Mouse (Mus musculus): ENCODE measurements around the gene Dcaf5. TPM values are rescaled to one million over a fixed set of nuclear protein-coding genes. Genes with fewer than 3 reads are reported as not detected.
"Not testable (repeated sequence)": the region's sequence is repeated elsewhere in the genome, so short reads cannot be mapped to it uniquely, and the experiment has no call there.

Gene Dcaf5
- polyA plus RNA-seq, 1 experiment from 2014 or later, result 12.5 TPM

- H3K36me3 ChIP-seq (ENCODE audit: control insufficient read depth, insufficient read depth, low read length); H3K27me3 ChIP-seq (ENCODE audit: control insufficient read depth, insufficient read depth, low read length); ATAC-seq (replicated peaks; ENCODE audit: low FRiP score); H3K4me1 ChIP-seq (replicated peaks; ENCODE audit: control insufficient read depth, insufficient read depth, low read length); DNase-seq (ENCODE audit: low spot score); H3K9me3 ChIP-seq (ENCODE audit: control insufficient read depth, low read length): not testable (repeated sequence)
- Histone ChIP-seq H3K4me2 (ENCODE audit: low read depth, low read length, severe bottlenecking) (peak overlapping the region; percentile 87), H3K4me3 (ENCODE audit: low read depth, low read length) (peak overlapping the region; percentile 90), H3K27ac (ENCODE audit: low read depth, low read length) (0 out of 2 replicates have a peak overlapping the region, but pooled peaks have one; percentile 14), H3K9ac (ENCODE audit: low read length) (peak overlapping the region; percentile 88)
- 5% methylated on average over 10 of the region's 10 CpGs for whole genome bisulfite sequencing
These were observed 26.0 kb upstream of the Dcaf5 start for GRCm38 (mm10) chr12:80462292-80462896.

DNA sequence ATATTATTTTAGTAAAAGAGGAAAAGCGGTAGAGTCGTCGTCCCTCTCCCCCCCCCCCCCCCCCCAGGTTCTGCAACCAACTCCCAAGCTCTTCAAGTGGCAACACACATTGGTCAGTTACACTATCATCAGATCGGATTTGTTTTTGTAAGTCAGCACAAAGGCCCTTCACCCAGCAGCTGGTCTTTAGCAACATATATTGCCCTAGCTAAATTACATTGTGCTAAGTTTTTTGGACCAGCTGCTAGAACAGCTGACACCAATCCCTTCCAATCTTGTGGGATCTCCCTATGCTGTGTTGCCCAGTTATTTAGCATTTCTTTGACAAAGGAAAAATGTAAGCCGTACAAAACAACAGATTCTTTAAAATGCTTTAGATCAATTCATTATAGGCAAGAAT, 21.6 kb upstream of the Dcaf5 start:
- H3K36me3 ChIP-seq (ENCODE audit: control insufficient read depth, insufficient read depth, low read length), result no peaks in the 10 kb centered on the region
- no peak for ATAC-seq (replicated peaks; ENCODE audit: low FRiP score)
- no peaks in the 10 kb centered on the region for H3K4me1 ChIP-seq (replicated peaks; ENCODE audit: control insufficient read depth, insufficient read depth, low read length)
- WGBS, result 77% methylated on average over 5 of the region's 5 CpGs
- H3K9ac ChIP-seq (ENCODE audit: low read length), result no peak overlapping the region
- H3K27ac ChIP-seq (ENCODE audit: low read depth, low read length), result no peak overlapping the region
- no peaks in the 10 kb centered on the region for H3K9me3 ChIP-seq (ENCODE audit: control insufficient read depth, low read length)
- no peaks in the 10 kb centered on the region for H3K27me3 ChIP-seq (ENCODE audit: control insufficient read depth, insufficient read depth, low read length)
- H3K4me3 ChIP-seq (ENCODE audit: low read depth, low read length), result no peak overlapping the region
- no peak overlapping the region for H3K4me2 ChIP-seq (ENCODE audit: low read depth, low read length, severe bottlenecking)
- DNase-seq (ENCODE audit: low spot score), result no peak

GRCm38 (mm10) chr12:80453506-80453905, 17.1 kb upstream of the Dcaf5 start:
- Histone ChIP-seq H3K4me2 (ENCODE audit: low read depth, low read length, severe bottlenecking) (no peak overlapping the region), H3K27me3 (ENCODE audit: control insufficient read depth, insufficient read depth, low read length) (no peaks in the 10 kb centered on the region), H3K27ac (ENCODE audit: low read depth, low read length) (no peak overlapping the region), H3K36me3 (ENCODE audit: control insufficient read depth, insufficient read depth, low read length) (no peaks in the 10 kb centered on the region), H3K4me1 (replicated peaks; ENCODE audit: control insufficient read depth, insufficient read depth, low read length) (no peaks in the 10 kb centered on the region), H3K9me3 (ENCODE audit: control insufficient read depth, low read length) (no peaks in the 10 kb centered on the region), H3K9ac (ENCODE audit: low read length) (no peak overlapping the region), H3K4me3 (ENCODE audit: low read depth, low read length) (no peak overlapping the region)
- 92% methylated on average over 1 of the region's 1 CpGs for WGBS
- ATAC-seq (replicated peaks; ENCODE audit: low FRiP score) (no peak), DNase-seq (ENCODE audit: low spot score) (no peak)

GRCm38 (mm10) chr12:80444525-80445109, 8.2 kb upstream of the Dcaf5 start:
- ATAC-seq (replicated peaks; ENCODE audit: low FRiP score) (no peak), DNase-seq (ENCODE audit: low spot score) (no peak)
- H3K9ac ChIP-seq (ENCODE audit: low read length), result no peak overlapping the region
- no peak overlapping the region for H3K27ac ChIP-seq (ENCODE audit: low read depth, low read length)
- H3K4me2 ChIP-seq (ENCODE audit: low read depth, low read length, severe bottlenecking), result no peak overlapping the region
- H3K27me3 ChIP-seq (ENCODE audit: control insufficient read depth, insufficient read depth, low read length), result no peaks in the 10 kb centered on the region
- H3K36me3 ChIP-seq (ENCODE audit: control insufficient read depth, insufficient read depth, low read length), result no peaks in the 10 kb centered on the region
- 89% methylated on average over 9 of the region's 9 CpGs for WGBS
- H3K4me3 ChIP-seq (ENCODE audit: low read depth, low read length), result no peak overlapping the region
- no peaks in the 10 kb centered on the region for H3K4me1 ChIP-seq (replicated peaks; ENCODE audit: control insufficient read depth, insufficient read depth, low read length)
- H3K9me3 ChIP-seq (ENCODE audit: control insufficient read depth, low read length), result no peaks in the 10 kb centered on the region

GRCm38 (mm10) chr12:80440957-80441356, 4.6 kb upstream of the Dcaf5 start:
- 76% methylated on average over 2 of the region's 2 CpGs for WGBS
- Histone ChIP-seq H3K27me3 (ENCODE audit: control insufficient read depth, insufficient read depth, low read length) (no peaks in the 10 kb centered on the region), H3K4me3 (ENCODE audit: low read depth, low read length) (no peak overlapping the region), H3K27ac (ENCODE audit: low read depth, low read length) (no peak overlapping the region), H3K9me3 (ENCODE audit: control insufficient read depth, low read length) (no peaks in the 10 kb centered on the region), H3K4me2 (ENCODE audit: low read depth, low read length, severe bottlenecking) (no peak overlapping the region), H3K9ac (ENCODE audit: low read length) (no peak overlapping the region), H3K4me1 (replicated peaks; ENCODE audit: control insufficient read depth, insufficient read depth, low read length) (peaks cover 3% of the 10 kb centered on the region; the same call in 1 of the 2 replicates), H3K36me3 (ENCODE audit: control insufficient read depth, insufficient read depth, low read length) (no peaks in the 10 kb centered on the region)
- DNase-seq (ENCODE audit: low spot score) (no peak), ATAC-seq (replicated peaks; ENCODE audit: low FRiP score) (no peak)

DNA sequence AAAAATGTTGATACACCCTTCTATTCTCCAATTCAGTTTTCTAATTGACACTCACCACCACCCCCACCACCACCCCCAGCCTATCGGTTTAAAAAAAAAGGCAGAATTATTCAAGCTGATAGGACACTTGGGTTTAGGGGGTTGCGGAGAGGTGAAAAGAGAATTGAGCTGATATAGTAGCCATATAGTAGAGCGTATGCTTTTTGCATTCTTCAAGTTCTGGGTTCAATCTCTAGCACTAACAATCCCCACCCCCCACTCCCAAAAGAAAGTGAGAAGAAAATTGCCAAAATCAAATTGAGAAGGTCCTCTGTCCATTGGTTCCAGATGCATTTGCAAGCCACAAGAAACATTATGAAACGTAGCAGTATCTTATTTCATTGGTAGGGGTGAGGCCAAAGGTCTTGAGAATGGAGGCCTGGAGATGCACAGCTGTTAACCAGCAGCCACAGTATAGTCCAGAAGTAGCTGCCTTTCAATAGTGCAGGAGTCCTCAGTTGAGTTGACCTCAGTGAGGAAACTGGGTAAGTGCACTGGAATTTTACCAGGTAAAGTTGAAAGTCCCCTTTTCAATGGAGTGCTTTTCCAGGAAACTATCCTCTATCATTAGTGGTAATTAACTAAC, 762 bp upstream of the Dcaf5 start:
- H3K9ac ChIP-seq (ENCODE audit: low read length), result peak overlapping the region; percentile 88
- peak overlapping the region; percentile 94 for H3K27ac ChIP-seq (ENCODE audit: low read depth, low read length)
- DNase-seq (ENCODE audit: low spot score) (no peak), ATAC-seq (replicated peaks; ENCODE audit: low FRiP score) (no peak)
- peak overlapping the region; percentile 69 for H3K4me2 ChIP-seq (ENCODE audit: low read depth, low read length, severe bottlenecking)
- no peaks in the 10 kb centered on the region for H3K27me3 ChIP-seq (ENCODE audit: control insufficient read depth, insufficient read depth, low read length)
- peak overlapping the region; percentile 91 for H3K4me3 ChIP-seq (ENCODE audit: low read depth, low read length)
- H3K36me3 ChIP-seq (ENCODE audit: control insufficient read depth, insufficient read depth, low read length), result no peaks in the 10 kb centered on the region
- 15% methylated on average over 4 of the region's 4 CpGs for WGBS
- no peaks in the 10 kb centered on the region for H3K9me3 ChIP-seq (ENCODE audit: control insufficient read depth, low read length)
- H3K4me1 ChIP-seq (replicated peaks; ENCODE audit: control insufficient read depth, insufficient read depth, low read length), result peaks cover 3% of the 10 kb centered on the region; the same call in 1 of the 2 replicates

GRCm38 (mm10) chr12:80435887-80436286, 514 bp downstream of the Dcaf5 start:
- Histone ChIP-seq H3K27ac (ENCODE audit: low read depth, low read length) (peak overlapping the region; percentile 94), H3K9me3 (ENCODE audit: control insufficient read depth, low read length) (no peaks in the 10 kb centered on the region), H3K36me3 (ENCODE audit: control insufficient read depth, insufficient read depth, low read length) (no peaks in the 10 kb centered on the region), H3K4me1 (replicated peaks; ENCODE audit: control insufficient read depth, insufficient read depth, low read length) (peaks cover 3% of the 10 kb centered on the region; the same call in 1 of the 2 replicates), H3K27me3 (ENCODE audit: control insufficient read depth, insufficient read depth, low read length) (no peaks in the 10 kb centered on the region), H3K4me3 (ENCODE audit: low read depth, low read length) (peak overlapping the region; percentile 91), H3K9ac (ENCODE audit: low read length) (peak overlapping the region; percentile 88), H3K4me2 (ENCODE audit: low read depth, low read length, severe bottlenecking) (peak overlapping the region; percentile 69)
- 2% methylated on average over 9 of the region's 10 CpGs for WGBS
- DNase-seq (ENCODE audit: low spot score) (peak; percentile 72), ATAC-seq (replicated peaks; ENCODE audit: low FRiP score) (peak; percentile 22; the same call in 1 of the 2 replicates)

- H3K9ac ChIP-seq (ENCODE audit: low read length), result peak overlapping the region; percentile 88
- H3K9me3 ChIP-seq (ENCODE audit: control insufficient read depth, low read length), result no peaks in the 10 kb centered on the region
- ATAC-seq (replicated peaks; ENCODE audit: low FRiP score) (peak; percentile 78), DNase-seq (ENCODE audit: low spot score) (peak; percentile 92)
- peak overlapping the region; percentile 69 for H3K4me2 ChIP-seq (ENCODE audit: low read depth, low read length, severe bottlenecking)
- peaks cover 3% of the 10 kb centered on the region; the same call in 1 of the 2 replicates for H3K4me1 ChIP-seq (replicated peaks; ENCODE audit: control insufficient read depth, insufficient read depth, low read length)
- under 1% methylated on average over 58 of the region's 64 CpGs for WGBS
- H3K36me3 ChIP-seq (ENCODE audit: control insufficient read depth, insufficient read depth, low read length), result no peaks in the 10 kb centered on the region
- peak overlapping the region; percentile 91 for H3K4me3 ChIP-seq (ENCODE audit: low read depth, low read length)
- no peaks in the 10 kb centered on the region for H3K27me3 ChIP-seq (ENCODE audit: control insufficient read depth, insufficient read depth, low read length)
- H3K27ac ChIP-seq (ENCODE audit: low read depth, low read length), result peak overlapping the region; percentile 94
These were observed 1.3 kb downstream of the Dcaf5 start for GRCm38 (mm10) chr12:80434961-80435691.

Data from forebrain, embryonic 11.5 days (tissue).